ENCODE assay signal across 22 mouse cellular contexts in genomic region chr10:77741924-77742688, GRCm38 (mm10). TPM values are rescaled to one million over a fixed set of nuclear protein-coding genes. Genes with fewer than 3 reads are reported as not detected.
A peak's percentile ranks its signal among the peaks of the same experiment; 100 is the strongest.
DNase-seq lines count a peak whose midpoint lies in the region; ATAC-seq lines count a peak whose summit lies in the region.
"Not testable (repeated sequence)": the region's sequence is repeated elsewhere in the genome, so short reads cannot be mapped to it uniquely, and the experiment has no call there.
"Had no signal": no experiment of that assay in that cellular context is flagged by ENCODE, and none has a peak within 500 bp of the region (broad histone marks: within the 10 kb centered on the region; RNA-seq: fewer than 3 reads in every experiment).

Gene Gm18596 (minus strand): TSS chr10:77742638.

- H3K36me3 ChIP-seq in forebrain, embryonic 10.5 days (replicated peaks); forebrain, embryonic 15.5 days; midbrain, embryonic 10.5 days: not testable (repeated sequence)

- peak; percentile 25 for DNase-seq in cerebellum, adult 9-11 months
- DNase-seq in forebrain, embryonic 10.5 days (ENCODE audit: extremely low spot score, low spot score); midbrain, embryonic 10.5 days (ENCODE audit: low spot score): not testable (repeated sequence)
- DNase-seq in left cerebral cortex, postnatal 4 days, result peak; percentile 62
- DNase-seq in retina, postnatal 1 day, result peak; percentile 46

- not testable (repeated sequence) for H3K9ac ChIP-seq in forebrain, embryonic 15.5 days (replicated peaks)

- H3K27me3 ChIP-seq in forebrain, embryonic 10.5 days (ENCODE audit: poor library complexity, severe bottlenecking); forebrain, embryonic 15.5 days; midbrain, embryonic 10.5 days (ENCODE audit: low read depth, poor library complexity, severe bottlenecking): not testable (repeated sequence)

- WGBS in forebrain, embryonic 10.5 days, result 52% methylated on average over 5 of the region's 5 CpGs
- 47% methylated on average over 5 of the region's 5 CpGs for WGBS in forebrain, embryonic 15.5 days
- 58% methylated on average over 5 of the region's 5 CpGs for whole genome bisulfite sequencing in midbrain, embryonic 10.5 days

- not testable (repeated sequence) for H3K4me2 ChIP-seq in forebrain, embryonic 15.5 days (replicated peaks)

- H3K4me1 ChIP-seq in forebrain, embryonic 10.5 days, result peaks cover 32% of the 10 kb centered on the region
- not testable (repeated sequence) for H3K4me1 ChIP-seq in forebrain, embryonic 15.5 days
- peaks cover 42% of the 10 kb centered on the region for H3K4me1 ChIP-seq in midbrain, embryonic 10.5 days

- peak within 1 kb of the TSS; percentile 60; the same call in 1 of the 2 replicates for H3K27ac ChIP-seq in forebrain, embryonic 10.5 days
- H3K27ac ChIP-seq in forebrain, embryonic 15.5 days (replicated peaks), result 0 out of 2 replicates have a peak within 1 kb of the TSS, but pooled peaks have one; percentile 15
- H3K27ac ChIP-seq in midbrain, embryonic 10.5 days (replicated peaks), result peak within 1 kb of the TSS; percentile 46

- H3K4me3 ChIP-seq in forebrain, embryonic 10.5 days; forebrain, embryonic 15.5 days; midbrain, embryonic 10.5 days: not testable (repeated sequence)

- intact Hi-C loops in left cerebral cortex, postnatal 4 days (cut with DNase I), result not testable (repeated sequence)

- H3K9me3 ChIP-seq in forebrain, embryonic 10.5 days; forebrain, embryonic 15.5 days; midbrain, embryonic 10.5 days (replicated peaks): not testable (repeated sequence)

- ATAC-seq in forebrain, embryonic 15.5 days (replicated peaks), result not testable (repeated sequence)

RNA-seq across cellular contexts. Expression of gene Gm18596, which starts in this region (rescaled TPM):
- not detected in 2 replicates for polyA plus RNA-seq in forebrain, embryonic 10.5 days (2016; fragmentation: Nextera tagmentation; extraction: Ambion mirVana)
- not detected in 2 replicates for polyA plus RNA-seq in forebrain, embryonic 15.5 days (2015; fragmentation: Nextera tagmentation; extraction: Ambion mirVana)
- not detected for total RNA-seq in left cerebral cortex, postnatal 4 days (2021)
- not detected in 2 replicates for polyA plus RNA-seq in midbrain, embryonic 10.5 days (2016; fragmentation: Nextera tagmentation; extraction: Ambion mirVana)
- total RNA-seq: adrenal gland, adult 2 months; adrenal gland, postnatal 25 days; ES-E14; gastrocnemius, adult 18-20 months; gastrocnemius, postnatal 14 days; heart, adult 2 months; heart, postnatal 14 days; hematopoietic stem cell, adult 5-6 weeks had no signal
- polyA plus RNA-seq: adrenal gland, adult 2 months; cortical plate, adult 2 months; embryonic facial prominence, embryonic 12.5 days; forebrain, embryonic 16.5 days; gonadal fat pad, adult 2 months; heart, adult 2 months; heart, embryonic 11.5 days; heart, embryonic 15.5 days; hindbrain, embryonic 15.5 days; intestine, embryonic 16.5 days had no signal

Comparison
In these comparisons a context has a peak if more than half of its experiments do, and no peak if none do; other contexts are left out.
1. Peak in DNase-seq in left cerebral cortex, postnatal 4 days; RNA of the gene not detected or under 1 TPM.